Mouse (Mus musculus) adipose tissue, adult 10 weeks (tissue): ENCODE data around the gene Scfd2. TPM values are rescaled to one million over a fixed set of nuclear protein-coding genes. Genes with fewer than 3 reads are reported as not detected.

Experiments used
- polyA plus RNA-seq: library from polyadenylated mRNA; stranded (reverse); fragments of 350-450 nt; fragmentation: Illumina TruSeq; extraction: RNeasy Lipid Tissue Mini Kit (QIAGEN cat#74804); gene quantifications from one replicate; pipeline ENCODE4 v1.2.3, GENCODE M21; 2014; ENCODE audit warnings: low read depth, low replicate concordance

Scfd2 gene
- 13.5 TPM for polyA plus RNA-seq

DNA sequence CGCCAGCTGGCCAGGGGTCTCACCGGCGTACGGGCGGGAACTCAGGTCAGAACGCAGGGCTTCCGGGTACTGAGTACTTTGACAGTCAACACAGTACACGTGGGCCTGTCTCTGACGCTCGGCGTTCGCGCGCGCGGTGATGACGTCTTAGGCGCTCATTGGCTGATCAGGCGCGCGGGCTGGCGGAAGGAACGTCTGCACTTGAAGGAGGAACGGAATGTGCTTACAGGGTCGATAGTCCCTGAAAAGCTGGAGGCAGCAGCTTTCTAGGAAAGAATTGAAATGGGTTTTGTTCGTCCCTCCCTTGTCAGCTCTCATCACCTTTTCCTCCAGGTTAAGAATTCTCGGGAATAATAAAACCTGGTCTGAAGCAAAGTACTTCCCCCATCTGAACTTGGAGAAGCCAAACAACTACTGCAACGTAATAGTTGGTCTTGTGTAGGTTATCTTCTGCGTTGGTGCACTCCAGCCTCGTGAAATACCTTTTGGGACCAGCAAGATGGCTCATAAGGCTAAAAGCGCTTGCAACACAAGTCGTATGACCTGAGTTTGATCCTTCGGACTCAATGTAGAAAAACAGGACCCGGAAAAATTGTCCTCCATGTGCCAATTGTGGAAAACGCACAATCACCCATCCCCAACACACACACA, at the start of gene Scfd2:
TSS of gene Scfd2 (minus strand) at position 130 of the 651 bp plus-strand sequence.

DNA sequence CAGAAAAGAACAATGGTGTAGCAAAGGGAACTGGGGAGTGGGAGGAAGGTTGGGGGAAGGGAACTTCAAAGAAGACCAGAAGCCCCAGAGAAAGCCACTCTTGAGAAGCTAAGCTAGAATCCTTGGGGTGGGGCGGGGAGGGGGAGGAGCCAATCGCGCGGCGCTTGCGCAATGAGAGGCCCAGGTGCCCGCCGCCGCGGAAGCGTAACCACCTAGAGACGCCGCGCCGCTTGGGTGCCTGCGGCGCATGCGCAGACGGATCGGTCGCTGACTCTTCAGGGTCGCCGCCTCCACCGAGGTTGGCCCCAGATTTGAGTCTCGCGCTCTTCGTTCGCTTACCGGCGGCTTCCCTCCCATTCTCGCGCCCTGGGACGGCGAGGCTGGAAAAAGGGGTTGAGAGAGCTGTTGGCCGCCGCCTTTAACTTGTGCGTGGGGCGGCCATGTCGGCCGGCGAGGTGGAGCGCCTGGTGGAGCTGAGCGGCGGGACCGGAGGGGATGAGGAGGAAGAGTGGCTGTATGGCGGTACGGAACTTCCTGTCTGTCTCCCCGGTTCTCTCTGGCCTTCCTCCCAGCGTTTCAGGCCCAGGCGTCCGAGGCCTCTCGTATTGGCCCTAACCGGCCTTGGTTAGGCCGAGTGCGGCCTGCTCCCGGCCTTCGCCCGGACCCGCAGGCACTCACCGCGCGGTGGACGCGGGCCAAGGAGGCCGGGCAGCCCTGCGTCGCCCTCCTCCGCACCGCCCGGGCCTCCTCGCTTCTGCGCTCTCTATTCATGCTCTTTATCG, 3.9 kb upstream of the Scfd2 start, which contains the start of gene Fip1l1:
TSS of gene Fip1l1 (plus strand) at position 210 of the 782 bp plus-strand sequence.

DNA sequence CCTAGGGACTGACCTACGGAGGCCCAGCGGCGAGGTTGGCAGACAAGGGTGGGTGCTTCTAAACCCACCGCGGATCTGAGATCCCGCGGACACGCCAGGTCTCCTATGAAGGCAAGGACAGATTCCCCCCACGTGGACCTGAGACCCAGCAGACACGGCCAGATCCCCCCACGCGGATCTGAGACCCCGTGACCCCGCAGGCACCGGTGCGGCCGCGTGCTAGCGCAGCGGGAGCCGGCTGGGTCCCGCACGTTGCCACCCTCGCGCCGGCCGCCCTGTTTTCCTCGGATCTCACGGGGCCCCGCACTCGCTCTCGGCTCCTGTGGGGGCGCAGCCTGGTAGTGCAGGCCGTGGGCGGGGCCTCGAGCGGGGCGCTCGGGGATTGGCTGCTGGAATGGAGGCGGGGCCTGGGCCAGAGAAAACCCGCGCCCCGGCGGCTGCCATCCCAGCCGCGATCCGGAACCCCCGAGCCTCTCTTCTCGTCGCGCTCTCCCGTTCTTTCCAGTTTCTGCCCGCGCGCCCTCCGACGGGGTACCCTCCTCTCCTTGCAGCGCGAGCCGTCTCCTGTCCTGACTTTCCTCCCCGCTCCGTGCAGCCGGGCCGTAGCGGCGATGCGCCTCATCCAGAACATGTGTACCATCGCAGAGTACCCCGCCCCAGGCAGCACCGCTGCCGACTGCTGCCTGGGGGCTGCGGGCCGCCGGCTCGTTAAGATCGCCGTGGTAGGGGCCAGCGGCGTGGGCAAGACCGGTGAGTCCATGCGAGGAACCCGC, 336.5 kb downstream of the Scfd2 start, which contains the start of gene Rasl11b:
TSS of gene Rasl11b (plus strand) at position 446 of the 773 bp plus-strand sequence.

Other genes with a start within 250 kb of the Scfd2 start
- gene Fip1l1, start 3.7 kb upstream of the Scfd2 start, polyA plus RNA-seq, result 38.4 TPM
- 13.7 TPM for gene Lnx1, start 171.2 kb upstream of the Scfd2 start, polyA plus RNA-seq